Mouse (Mus musculus) small intestine, adult 2 months (tissue): ENCODE measurements at regions not wholly inside any gene's neighbourhood (a gene's known extent, or its start where the extent isn't known, plus 50 kb on each side); places are given as distances from the start of the nearest gene placed in this dataset.

Experiments used
- CTCF ChIP-seq: fragments of 200-500 bp; IDR thresholded peaks from 2 replicates; pipeline ENCODE4 v1.5.1; 2012; ENCODE audit warnings: low read depth, mild to moderate bottlenecking, control low read depth, inconsistent platforms, low read length, moderate library complexity, mixed read lengths; ENCODE audit not compliant: insufficient replicate concordance, insufficient read length; ENCODE audit errors: extremely low read depth
- POLR2A ChIP-seq: fragments of 200-500 bp; IDR thresholded peaks from 2 replicates; pipeline ENCODE4 v1.6.1; 2012; ENCODE audit warnings: low read depth, mild to moderate bottlenecking, control low read depth, inconsistent platforms, low read length, moderate library complexity

DNA sequence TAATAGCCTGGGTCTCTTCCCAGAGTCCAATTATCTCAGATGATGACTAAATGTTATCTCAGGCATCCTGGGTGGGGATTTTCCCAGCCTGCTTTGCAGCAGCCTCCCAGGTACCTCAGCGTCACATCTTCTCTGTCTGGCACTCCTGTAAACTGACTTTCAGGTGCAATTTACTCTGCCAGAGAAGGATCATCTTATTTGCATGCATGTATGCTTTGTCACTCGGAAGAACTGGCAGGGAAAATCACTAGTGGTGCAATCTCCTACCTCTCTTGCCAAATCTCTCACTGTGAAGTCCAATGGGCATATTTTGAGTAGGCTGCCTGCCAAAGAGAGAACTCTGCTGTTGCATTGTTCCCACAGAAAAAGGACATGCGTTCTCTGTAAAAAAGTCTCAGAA lies 177.0 kb upstream of the Gm6793 start:
- TF ChIP-seq POLR2A, result no peak
- no peak for TF ChIP-seq CTCF
